Mouse (Mus musculus) spleen, postnatal 4 days (tissue): ENCODE measurements around the gene Fancl.
A peak's percentile ranks its signal among the peaks of the same experiment; 100 is the strongest.
"Not testable (repeated sequence)": the region's sequence is repeated elsewhere in the genome, so short reads cannot be mapped to it uniquely, and the experiment has no call there.

Source experiments
- DNase-seq, 2 experiments: peaks; one replicate each; pipeline ENCODE4 v3.0.0; 2022; ENCODE audit warnings: low spot score in 2 of 2

Fancl gene

DNA sequence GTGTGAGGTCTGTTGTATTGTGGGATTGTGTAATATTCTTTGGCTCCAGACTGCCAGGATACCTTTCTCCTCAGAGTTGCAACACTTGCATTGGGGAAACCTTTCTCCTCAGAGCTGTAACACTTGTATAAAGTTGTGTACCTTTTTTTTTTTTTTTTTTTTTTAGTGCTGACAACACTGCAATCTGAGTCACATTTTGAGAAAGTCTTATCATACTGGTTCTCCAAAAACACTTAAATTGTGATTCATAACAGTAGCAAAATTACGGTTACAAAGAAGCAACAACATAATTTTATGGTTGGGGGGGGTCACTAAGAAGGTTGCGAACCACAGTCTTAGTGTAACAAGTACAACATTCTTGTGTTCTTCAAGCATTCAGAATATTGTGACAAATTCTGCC lies at the start of gene Fancl:
TSS of gene Fancl (plus strand) at position 165 of the 400 bp plus-strand sequence.
- no peak for DNase-seq

- no peak for DNase-seq
Observed at GRCm38 (mm10) chr11:26336848-26337247, 49.1 kb upstream of the Fancl start.

DNA sequence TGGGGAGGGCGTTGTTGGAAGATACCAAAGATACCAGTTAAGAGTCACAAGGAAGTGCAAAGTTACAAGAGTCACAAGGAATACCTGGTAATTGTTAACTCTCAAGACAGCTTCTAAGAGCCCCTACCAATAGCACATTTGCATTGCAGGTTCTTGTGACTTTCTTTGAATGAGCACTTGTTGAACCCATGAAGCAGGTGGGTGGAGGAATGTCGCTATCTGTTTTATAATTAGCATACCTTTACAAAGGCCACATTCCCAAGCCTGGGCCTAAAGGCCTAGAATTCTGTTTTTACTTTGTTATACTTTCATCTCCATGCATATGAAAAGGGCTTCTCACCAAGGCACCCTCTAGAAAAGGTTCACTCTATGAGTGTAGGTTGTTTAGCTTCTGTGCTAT lies 15.8 kb upstream of the Fancl start:
- not testable (repeated sequence) for DNase-seq

- DNase-seq: not testable (repeated sequence)
Observed at GRCm38 (mm10) chr11:26371980-26372379, 14.0 kb upstream of the Fancl start.

DNA sequence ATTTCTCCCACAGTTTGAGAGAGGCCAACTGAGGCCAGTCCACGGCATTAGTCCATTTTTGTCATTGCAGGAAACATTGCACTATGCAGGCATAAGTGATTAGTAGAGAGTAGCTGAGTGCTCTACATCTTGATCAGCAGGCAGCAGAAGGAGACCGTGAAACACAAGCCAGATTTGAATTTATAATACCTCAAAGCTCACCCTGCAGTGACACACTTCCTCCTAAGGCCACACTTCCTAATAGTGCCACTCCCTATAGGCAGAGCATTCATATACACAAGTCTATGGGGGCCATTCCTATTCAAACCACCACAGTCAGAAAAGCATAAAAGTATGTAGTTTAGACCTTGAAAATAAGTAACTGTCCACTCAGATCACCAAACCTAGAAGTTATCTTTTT lies 11.8 kb upstream of the Fancl start:
- DNase-seq: no peak

DNA sequence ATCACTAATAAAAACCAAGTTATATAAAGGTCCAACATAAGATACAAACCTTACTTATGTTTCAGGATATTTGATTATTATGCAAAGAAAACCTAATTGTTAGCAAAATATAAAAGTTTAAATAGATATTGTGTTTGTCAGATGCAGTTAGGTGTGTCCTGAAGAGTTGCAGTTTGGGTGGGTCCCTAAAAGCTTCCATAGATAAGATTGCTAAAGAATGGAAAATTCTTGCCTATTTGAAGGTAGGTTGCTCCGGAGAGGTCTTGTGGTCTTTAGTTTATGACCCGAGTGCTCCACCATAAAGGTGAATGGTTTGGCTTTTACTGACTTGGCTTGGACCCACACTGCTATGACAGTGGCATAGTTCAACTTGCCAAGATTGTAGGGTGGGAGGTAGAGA lies 7.9 kb upstream of the Fancl start:
- no peak for DNase-seq

GRCm38 (mm10) chr11:26381499-26381898 lies 4.4 kb upstream of the Fancl start:
- no peak for DNase-seq

GRCm38 (mm10) chr11:26386678-26387077 lies 743 bp downstream of the Fancl start:
- DNase-seq: no peak

DNA sequence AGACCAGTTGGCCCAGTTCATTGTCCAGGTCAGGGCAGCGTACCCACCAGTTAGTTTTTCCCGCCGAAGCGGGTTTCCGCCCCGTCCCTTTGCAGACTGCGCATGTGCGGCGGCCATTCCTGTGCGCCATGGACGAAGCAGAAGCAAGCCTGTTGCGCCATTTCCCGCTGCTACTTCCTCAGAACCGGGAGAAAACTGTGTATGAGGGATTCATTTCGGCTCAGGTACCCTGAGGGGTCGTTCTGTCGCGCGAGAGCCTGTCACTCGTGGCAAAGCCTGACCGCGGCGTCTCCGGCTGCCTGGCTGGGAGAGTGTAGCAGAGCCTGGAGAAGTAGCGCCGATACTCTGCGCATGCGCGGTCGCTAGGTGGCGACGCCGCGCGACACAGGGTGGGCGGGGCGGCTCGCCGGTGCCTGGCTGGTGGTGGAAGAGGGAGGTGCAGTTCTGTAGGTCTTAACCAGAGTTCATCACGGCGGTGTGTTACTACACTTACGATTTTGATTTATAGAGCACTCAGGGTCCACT lies 1.2 kb downstream of the Fancl start:
- DNase-seq: peak; percentile 92 to 97

GRCm38 (mm10) chr11:26395561-26395960 lies 9.6 kb downstream of the Fancl start:
- no peak for DNase-seq

GRCm38 (mm10) chr11:26412972-26413371 lies 27.0 kb downstream of the Fancl start:
- DNase-seq: no peak

GRCm38 (mm10) chr11:26421472-26421871 lies 35.5 kb downstream of the Fancl start:
- no peak for DNase-seq

- DNase-seq: no peak
Observed at GRCm38 (mm10) chr11:26434229-26434628, 48.3 kb downstream of the Fancl start.

GRCm38 (mm10) chr11:26437818-26438217 lies 51.9 kb downstream of the Fancl start:
- DNase-seq: no peak

DNA sequence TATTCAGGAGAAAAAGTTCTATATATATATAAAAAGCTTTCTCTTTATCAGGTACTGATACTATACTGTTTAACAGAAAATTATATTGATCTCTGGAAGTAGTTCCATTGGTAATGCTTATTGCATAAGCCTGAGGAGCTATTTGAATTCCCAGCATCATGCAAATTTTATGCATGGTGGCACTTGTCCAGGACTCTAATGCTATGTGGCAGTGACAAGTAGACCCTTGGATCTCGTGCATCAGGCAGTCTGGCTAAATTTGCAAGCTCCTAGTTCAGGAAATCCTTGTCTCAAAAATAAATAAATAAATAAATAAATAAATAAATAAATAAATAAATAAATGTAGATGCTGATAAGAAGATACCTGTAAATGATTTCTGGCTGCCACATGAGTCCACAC lies 55.2 kb downstream of the Fancl start:
- DNase-seq: no peak

- DNase-seq: no peak
Observed at GRCm38 (mm10) chr11:26444374-26444773, 58.4 kb downstream of the Fancl start.

DNA sequence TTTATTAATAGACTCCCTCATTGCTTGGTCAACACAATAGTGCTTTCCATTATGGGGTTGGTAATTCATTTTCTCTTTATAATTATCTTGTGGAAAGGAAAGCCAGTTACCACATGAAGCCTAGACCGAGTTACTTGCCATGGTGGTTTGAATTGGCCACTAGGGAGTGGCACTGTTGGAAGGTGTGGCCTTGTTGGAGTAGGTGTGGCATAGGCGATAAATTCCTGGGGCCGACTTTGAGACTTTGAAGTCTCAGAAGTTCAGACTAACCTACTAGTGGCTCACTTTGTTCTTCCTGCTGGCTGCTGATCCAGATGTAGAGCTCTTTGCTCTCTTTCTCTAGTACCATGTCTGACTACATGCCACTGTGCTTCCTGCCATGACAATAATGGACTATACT lies 63.9 kb downstream of the Fancl start:
- DNase-seq: no peak

DNA sequence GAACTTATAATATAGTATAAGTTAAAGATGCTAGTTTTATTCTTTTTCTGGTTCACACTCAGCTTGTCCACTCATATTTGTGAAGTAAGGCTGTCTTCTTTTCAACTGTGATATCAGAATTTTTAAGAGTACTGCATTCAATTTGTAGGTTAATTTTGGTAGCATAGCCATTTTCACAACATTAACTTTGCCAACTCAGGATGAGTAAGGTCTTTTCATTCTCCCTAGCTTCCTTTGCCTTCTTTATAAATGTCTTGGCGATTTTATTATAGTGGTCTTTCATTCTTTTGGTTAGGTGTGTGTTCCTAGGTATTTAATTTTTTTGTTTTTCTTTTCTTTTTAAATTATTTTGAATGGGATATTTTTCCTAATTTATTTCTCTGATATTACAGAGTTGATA lies 64.7 kb downstream of the Fancl start:
- no peak for DNase-seq

DNA sequence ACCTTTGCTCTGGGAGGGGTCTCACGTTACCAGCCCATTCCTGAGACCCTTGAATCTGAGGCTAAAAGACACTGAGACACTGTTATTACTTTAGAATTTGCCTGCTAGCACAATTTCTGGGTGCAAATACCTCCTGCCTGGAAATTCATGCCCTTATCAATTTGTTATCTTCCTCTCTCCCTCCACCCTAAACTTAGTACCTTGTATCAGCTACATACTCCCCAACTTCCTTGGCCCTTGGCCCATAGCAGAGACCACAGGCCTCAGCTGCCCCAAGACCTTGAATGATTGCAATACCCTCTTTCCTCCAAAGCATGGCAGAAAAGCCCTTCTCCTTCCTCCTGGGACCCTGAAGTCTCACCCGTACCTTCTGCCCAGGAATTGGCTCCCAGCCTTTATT lies 65.3 kb downstream of the Fancl start:
- no peak for DNase-seq

DNA sequence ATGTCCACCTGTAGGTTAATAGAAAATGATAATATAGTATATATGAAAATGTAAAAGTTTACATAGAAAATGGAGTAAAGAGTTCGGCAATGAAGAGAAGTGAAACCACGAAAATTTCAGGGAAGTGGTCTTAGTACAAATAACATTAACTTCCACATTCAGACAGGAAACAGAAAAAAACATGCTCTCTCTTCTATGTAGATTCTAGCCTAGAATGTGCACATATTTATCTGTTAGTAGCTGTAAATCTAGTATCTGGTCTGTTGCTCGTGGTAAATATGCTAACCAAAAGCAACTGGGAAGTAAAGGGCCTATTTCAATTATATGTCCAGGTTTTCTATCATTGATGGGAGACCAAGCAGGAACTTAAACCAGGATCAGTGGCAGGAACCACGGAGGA lies 66.8 kb downstream of the Fancl start:
- DNase-seq: no peak

GRCm38 (mm10) chr11:26454081-26454480 lies 68.1 kb downstream of the Fancl start:
- DNase-seq: peak in 1 of 2 experiments; percentile 14

GRCm38 (mm10) chr11:26477037-26477739 lies 91.3 kb downstream of the Fancl start:
- DNase-seq: no peak

DNA sequence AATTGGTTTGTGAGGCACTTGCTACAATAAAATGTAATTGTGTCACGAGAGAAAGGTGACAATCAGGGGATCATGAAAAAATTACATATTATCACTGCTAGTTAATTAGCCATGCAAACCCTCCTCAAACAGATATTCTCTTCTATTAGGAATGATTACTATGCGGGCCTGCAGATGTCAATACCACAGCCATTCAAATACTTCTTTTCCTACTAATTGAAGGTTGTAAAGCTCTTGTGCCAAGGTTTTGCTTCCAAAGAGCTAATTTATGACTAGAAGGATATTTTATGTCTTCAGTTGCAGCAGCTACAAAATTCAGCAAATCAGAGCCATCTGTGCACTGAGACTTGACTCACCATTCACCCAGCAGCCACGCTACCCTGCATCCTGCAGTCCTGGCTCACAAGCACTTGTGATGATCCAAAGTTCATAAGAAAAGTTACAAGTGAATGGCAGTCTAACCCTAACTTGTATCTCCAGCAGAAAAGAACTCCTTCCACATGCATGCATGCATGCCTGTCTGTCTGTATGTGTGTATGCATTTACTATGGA lies 95.8 kb downstream of the Fancl start:
- DNase-seq: no peak
